Mouse (Mus musculus): ENCODE measurements around the gene Elmo1.

DNA sequence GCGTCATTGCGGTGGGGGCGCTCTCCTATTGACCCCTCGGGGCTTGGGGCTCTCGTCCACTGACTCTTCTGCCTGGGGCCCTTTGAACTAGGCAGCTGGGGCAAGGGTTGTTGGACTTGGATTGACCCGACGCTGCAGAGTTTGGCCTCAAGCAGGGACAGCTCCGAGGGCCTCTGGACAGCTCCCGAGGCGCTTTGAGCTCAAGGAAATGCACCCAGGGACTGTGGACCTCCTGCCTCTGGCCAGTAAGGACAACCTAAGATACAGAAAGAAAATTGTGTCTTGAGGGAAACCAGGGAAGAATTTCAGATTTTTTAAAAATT is 1.2 kb downstream of the Elmo1 start:
- TF ChIP-seq GATA1 (IDR thresholded peaks at IDR 0.05; ENCODE audit: borderline replicate concordance, low read length) (no peak), FLI1 (IDR thresholded peaks at IDR 0.05; ENCODE audit: low read length) (no peak)

Data from megakaryocyte, embryonic 14.5 days (primary cell).